Mouse (Mus musculus) adrenal gland, postnatal 14 days (tissue): ENCODE data around the gene Dennd1b. TPM values are rescaled to one million over a fixed set of nuclear protein-coding genes. Genes with fewer than 3 reads are reported as not detected.

Experiments used
- DNase-seq: peaks from one replicate; pipeline ENCODE4 v3.0.0; 2021; ENCODE audit warnings: mixed read lengths
- total RNA-seq: library from RNA; stranded (reverse); gene quantifications from 2 replicates; pipeline ENCODE4 v1.2.3, GENCODE M21; 2021

Dennd1b gene
- total RNA-seq, 1 experiment from 2014 or later: 19.3 TPM

DNA sequence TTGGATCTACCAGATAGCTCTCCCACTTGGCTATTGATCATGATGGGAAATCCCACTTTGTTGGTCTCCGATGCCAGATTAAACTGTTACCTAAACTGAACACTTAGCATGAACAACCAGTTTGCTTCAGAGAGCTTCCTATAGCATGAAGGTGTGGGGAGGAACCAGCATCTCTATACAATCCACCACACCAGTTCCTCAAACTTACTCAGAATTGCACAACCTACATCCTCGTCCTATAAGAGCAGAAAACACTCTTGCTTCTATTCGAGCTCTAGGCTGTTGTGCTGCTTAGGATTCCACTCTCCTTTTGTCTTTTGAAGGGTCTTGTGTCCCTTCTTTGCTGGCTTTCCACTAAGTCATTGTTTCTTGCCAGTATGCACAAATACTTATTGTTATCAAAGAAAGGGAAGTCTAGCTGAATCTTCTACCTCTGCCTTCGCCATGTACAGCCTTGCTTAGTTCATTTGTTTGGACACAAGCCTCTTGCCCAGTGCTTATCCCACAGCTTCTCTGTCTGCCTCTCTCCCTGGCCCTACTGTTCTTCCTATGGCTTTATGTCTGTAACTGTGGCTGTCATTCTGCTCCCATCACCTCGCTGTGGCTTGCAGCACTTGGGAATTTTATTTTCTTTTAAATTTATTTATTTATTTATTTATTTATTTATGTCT lies 52.0 kb downstream of the Dennd1b start:
- no peak for DNase-seq

DNA sequence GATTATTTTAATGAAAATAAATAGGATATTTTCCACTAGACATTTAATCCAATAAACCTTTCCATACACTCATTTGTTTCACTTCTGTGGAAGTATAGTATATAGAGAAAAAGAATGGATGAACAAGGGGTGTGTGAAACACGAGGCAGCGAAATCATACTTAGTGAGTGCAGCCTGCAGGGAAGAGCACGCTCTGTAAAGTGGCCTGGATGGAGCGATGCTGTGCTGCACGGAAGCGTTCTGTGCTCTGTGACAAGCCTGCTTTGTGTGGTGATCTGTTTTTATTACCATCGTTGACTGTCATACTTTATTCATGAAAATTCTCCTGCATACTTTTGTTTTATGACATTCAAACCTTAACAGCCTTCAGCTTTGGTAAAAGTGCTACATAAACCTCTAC lies 58.1 kb downstream of the Dennd1b start:
- DNase-seq: no peak

DNA sequence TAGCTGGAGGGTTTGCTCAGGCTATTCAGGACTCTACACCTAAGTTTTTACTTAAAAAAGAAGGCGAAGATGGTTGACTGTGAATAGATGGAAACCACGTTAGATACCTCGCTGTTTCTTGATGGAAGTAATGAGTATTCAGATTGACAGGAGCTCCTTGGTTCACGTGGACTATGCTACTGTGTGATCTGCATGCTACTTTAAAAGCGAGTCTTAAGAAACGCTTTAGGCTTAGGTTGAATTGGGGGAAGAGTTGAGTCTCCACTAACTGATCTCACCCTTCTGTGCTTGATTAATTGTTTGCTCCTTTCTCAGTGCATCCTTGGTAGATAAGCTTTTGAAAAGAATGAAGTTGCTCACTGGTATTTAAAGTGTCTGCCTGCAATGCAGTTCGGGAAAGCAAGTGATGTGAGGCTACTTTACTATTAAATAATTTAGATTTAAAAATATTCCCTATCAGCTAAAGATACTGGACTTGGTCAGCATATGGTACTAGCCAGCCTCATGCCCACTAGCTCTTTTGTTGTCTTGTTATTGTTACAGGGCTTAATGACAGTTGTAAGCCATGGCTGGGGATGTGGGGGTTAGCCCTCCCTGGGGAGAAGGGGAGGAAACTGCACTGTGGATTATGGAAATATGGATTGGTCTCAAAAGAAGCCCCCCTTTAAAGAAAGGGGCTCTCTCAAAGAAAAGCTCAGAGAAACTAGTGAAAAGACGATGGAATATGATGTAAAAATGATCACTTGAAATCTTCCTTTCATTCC lies 62.8 kb downstream of the Dennd1b start:
- no peak for DNase-seq

DNA sequence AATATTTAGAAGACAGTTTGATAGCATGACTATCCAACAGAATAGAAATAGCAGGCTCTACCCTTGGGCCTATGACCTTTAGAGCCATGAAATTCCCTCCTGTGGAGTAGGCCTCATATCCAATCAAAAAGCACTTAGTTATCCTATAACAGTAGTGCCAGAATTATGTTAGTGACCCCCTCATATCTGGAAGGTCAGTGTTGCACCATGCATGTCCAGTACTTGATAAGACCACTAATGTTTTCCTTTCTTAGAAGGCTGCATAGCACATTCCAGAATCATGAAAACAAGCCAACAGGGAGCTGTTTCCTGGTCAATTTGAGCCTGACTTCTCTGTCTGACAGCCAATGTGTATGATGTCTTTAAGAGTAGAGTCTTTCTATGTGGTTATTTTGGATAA lies 66.3 kb downstream of the Dennd1b start:
- DNase-seq: no peak

DNA sequence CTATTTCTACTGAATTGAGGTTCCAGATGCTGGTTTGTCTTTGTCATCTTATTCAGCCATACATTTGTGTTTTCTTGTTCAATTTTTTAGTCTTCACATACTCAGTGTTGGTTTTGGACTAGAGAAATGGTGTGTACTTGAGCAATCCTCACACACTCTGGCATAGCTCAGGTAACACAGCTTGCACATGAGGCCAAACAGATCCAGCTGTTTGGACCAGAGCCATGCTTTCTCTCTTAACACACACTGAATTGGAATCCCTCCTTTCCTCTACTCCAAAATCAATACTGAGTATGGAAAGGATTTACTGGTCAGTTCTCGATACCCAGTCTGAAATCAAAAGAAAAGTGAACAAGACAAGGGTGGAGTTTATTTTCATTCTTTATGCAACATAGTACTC lies 69.2 kb downstream of the Dennd1b start:
- no peak for DNase-seq

DNA sequence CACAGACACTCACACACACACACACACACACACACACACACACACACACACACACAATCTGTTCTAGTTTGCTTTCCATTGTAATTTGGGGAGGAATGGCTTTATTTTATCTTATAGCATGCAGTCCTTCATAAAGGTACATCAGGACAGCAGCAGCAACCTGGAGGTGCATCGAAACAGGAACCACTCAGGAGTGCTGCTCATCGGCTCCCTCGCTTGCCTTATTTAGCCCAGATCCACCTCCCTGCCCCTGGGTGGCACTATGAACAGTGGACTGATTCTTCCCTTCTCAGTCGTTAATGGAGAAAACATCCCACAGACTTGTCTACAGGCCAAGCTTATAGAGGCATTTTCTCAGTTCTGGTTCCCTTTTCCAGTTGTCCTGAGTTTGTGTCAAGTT lies 71.9 kb downstream of the Dennd1b start:
- no peak for DNase-seq

DNA sequence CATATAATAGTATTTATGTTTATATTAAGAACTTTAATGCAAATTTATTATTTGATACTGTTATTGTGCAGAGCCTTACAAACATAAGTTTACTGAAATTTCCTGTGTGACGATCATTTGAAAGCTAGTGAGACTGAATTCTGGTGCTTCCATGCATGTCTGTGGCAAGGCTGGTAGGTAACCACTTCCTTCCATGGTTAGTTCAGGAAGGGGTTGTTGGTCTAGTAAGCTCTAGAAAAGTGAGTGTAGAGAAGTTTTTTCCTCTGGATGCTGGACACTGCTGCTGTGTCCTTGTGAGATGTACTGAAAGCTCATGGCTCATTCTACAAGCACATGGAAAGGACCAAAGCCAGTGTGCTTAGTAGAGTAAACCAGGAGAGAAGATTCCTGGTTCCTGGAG lies 73.1 kb downstream of the Dennd1b start:
- no peak for DNase-seq

DNA sequence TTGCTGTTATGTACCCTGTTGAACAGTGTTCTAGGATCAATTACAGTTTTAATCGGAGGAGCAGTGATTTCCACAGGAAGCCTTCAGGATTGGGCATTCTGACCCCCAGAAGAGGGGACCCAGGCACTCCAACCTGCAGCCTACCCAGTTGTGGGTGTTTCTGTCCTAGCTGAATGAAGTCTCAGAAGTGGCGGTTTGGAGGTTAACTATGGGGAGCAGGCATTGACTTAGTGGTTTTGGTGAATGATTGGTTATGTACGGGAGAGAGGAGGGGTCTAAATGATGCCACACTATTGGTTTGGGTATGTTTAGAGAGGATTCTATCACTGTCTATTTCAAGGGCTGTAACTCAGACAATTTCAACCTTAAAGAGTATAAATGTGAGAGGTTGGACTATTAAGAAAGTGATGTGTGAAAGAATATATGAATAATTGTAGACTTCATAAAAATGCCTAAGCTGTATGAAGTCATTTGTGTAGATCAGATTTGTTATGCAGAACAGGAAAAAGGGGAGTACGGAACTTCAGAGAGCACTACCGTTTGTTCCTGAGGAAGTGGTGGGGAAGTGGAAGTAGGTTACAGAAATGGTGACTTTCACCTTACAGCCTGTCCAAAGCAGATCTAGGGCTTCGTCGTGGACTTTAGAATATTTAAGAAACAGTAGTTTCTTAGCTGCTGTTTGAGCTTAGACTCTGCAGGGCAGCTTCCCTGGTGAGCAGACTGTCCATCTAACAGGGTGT lies 73.7 kb downstream of the Dennd1b start:
- no peak for DNase-seq

DNA sequence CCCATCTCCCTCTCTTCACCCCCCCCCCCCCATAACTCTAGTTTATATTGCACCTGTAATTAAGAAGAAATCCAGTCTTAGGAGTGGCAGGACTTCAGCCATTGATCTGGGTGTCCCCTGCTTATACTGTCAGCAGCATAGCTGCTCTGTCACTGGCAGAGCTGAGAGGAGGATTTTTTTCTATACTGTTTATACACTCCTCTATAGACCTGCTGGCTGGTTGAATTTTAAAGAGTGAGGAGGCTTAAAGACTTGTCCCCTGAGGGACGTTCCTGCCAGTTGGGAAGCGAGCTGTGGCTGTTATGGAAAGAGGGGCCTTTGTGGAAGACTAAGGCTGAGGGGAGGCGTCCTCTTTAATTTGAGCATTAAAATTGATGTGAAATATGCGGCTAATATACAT lies 74.8 kb downstream of the Dennd1b start:
- DNase-seq: no peak

DNA sequence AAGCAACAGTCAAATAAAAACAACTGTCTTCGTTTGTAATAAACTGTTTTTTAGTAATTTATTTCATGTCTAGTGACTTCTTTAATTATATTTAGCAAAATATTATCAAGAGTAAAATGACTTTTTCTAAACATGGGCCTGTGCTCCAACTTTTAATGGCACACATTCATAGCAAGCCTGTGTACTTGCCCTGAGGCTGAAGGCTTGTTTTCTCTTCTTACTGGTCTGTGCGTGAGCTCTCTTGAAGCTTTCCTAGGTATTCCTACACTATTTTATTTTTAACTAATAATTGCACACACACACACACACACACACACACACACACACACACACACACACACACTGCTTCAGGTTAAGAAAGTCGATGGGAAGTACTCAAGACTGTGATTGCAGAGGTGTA lies 75.4 kb downstream of the Dennd1b start:
- no peak for DNase-seq

DNA sequence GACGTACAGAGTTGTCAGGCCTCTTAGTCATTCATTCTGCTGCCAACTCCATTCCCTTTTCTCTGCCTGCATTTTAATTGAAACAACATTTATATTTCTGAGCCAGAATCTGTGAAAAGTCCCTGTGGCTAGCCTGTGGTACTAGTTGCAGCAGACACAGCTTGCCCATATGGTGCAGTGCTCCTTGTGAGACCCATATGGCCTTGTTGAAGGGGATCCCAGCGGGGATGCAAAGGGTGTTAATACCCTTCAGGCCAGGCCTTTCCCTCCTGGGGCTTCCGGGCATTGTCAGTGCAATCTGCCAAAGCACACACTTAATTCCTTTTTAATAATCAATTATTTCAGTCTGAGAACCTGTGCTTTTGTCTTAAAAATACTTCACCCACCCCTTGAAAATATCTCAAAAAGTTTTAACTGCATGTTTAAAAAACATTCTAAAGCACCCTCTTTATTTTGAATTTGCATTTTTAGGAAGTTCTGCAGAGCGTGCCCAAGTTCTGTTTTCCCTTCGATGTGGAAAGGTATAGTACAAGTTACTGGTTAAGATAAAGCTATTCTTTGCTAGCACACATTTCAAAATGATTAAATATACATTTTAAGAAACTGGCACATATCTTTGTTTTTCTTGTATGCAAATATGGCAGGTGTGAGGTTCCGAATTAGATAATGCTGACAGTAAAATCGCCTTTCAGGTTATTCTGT lies 76.4 kb downstream of the Dennd1b start:
- no peak for DNase-seq

DNA sequence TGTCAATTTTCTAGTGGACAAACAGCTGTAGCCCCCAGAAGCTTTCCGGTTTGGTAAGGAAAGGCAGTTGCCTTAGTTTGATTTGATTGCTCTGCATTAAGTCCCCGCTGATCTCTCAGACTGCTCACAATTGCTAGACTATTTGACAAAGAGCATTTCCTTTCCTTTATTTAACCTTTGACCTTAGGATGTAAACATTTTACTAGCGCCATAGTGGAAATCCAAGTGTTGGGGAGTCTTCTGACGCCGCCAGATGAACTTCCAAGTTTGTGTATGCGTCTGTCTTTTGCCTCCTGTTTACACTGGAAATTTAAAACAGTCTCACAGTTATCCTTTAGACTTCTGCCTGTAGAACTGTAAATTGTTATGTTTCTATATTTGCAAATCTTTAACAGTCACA lies 85.8 kb downstream of the Dennd1b start:
- DNase-seq: no peak

DNA sequence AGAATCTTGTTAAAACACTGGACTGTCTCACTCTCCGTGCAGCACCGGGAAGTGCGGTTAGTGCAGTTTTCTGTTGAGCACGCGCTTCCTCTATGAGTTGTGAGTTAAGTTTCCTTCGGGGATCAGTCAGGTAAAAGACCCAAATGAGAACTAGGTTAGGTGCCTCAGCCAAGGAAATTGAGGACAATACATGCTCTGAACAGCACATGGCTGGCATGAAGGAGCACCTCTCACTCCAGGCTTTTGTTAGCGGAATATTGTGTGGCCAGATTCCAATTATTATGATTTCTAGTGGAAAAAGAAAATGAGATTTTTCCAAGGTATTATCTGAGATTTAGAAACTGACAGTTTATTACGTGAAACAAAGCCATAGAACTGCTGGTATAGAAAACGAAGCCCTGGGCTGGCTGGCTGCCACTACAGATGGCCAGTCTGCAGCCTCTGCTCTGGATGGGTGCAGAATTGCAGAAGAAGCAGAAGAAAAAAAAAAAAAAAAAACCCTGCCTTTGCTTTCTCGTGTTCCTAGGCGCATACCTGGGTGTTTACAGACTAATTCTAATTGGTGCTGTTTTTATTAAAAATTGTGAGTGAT lies 86.7 kb downstream of the Dennd1b start:
- DNase-seq: no peak

DNA sequence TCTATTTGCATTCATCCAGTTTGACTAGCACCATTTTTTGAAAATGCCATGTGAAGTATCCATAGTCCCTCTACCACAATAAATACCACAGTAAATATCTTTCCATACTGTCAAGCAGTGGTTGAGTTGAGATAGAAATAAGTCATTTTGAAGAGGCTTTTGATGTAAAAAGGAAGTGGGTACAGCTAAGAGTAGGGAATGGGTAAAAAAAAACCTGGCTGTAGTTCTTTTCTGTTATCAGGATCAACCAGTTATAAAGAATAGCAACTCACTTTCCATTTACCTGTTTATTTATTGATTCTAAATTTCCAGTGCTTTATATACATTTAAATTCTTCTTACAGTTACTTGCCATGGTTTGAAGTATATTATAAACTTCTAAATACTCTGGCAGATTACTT lies 89.8 kb downstream of the Dennd1b start:
- no peak for DNase-seq

DNA sequence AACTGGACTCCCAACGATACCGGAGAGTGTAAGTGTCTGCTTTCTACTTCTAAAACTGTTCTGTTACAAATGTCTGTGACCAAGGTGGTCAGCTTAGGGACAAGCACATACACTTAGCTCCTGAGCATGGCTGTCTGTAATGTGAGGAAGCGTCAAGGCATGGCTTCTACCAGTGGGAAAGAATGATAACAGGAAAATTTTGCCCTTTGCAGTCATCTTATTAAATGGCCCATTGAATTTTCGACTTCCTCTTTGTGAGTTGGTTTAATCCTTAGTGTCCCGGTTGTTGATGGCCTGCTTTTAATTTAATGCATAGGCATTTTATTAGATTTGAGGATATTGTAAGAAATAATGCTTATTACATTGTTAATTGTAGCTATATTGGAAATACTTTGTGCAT lies 97.1 kb downstream of the Dennd1b start:
- no peak for DNase-seq

DNA sequence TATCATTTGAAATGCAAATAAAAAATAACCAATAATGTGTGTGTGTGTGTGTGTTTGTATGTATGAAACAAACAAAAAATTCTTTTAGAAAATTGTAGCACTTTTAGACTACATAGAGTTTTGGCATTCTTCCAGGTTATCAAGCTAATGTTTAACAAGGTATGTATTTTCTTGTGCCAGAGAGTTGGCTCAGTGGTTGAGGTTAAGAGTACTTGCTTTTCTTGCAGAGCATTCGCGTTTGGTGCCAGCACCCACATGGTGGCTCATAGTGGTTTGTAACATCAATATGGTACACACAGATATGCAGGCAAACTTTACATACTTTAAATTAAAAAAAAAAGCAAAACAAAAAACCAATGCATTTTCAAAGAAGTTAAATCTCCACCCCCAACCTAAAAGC lies 101.5 kb downstream of the Dennd1b start:
- DNase-seq: no peak

DNA sequence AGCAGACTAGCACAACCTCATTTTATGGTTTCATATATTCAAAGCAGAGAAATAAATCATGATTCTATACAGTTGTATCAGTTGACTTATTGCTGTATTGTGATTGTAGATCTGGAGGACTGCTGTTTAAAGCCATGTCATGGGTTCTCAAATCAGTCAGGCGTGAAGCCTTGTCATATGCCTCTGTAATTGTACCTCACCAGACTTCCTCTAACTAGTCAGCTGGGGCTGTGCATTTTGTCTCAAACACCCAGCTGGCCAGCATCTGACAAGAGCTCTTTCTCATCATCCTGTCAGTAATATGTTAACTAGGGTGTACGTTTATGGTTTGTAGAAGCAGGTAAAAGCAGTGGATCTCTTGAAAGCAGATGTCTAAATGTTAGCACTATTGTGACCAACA lies 104.0 kb downstream of the Dennd1b start:
- no peak for DNase-seq

DNA sequence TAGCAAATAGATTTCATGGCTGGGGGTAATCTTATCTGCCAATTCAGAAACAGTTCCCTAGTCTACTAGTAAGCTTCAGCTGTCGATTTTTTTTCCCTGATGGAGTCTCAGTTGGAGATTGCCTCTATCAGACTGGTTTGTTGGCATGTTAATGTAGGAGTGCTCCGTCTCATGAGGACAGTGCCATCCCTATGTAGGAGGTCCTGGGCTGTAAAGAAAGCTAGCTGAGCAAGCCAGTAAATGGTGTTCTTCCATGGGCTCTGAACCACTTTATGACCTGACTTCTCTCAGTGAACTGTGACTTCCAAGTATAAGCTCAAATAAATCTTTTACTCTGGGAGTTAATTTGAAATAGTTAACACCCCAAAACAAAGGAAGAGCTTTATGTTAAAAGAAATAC lies 107.8 kb downstream of the Dennd1b start:
- DNase-seq: no peak

DNA sequence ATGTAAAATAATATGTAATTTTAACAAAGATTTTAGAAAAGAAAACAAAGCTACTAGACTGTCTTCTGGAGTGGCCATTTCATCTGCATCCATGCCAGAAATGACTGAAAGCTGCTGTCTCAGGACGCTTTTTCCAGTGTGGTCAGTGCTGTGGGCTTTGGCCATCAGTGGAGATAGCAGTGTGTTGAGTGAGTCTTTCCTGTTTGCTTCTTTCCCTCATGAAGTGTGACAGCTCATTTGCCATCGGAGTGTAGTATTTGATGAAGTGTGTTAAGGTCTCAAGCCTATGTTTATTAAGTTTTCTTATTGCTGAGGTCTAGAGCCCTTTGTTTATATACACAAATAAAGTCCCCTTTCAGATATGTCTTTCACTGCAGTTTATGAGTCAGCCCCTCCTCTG lies 112.4 kb downstream of the Dennd1b start:
- DNase-seq: no peak

DNA sequence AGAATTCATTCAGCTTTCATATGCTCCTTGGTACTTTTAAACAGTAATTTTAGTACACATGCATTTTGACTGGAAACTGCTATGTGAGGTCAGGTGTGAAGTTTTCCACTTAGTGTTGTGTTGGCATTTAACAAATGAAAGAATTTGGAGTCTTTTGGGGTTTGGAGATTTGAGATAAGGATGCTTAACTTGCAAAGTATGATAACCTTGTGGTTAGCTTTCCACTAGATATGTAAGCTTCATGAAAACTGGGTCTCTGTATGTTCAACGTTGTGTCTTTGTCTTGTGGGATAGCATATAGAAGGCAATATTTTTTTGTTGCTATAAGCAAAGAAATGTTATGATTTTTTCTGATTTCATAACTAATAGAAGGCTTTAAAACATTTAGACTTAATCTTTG lies 114.8 kb downstream of the Dennd1b start:
- no peak for DNase-seq

DNA sequence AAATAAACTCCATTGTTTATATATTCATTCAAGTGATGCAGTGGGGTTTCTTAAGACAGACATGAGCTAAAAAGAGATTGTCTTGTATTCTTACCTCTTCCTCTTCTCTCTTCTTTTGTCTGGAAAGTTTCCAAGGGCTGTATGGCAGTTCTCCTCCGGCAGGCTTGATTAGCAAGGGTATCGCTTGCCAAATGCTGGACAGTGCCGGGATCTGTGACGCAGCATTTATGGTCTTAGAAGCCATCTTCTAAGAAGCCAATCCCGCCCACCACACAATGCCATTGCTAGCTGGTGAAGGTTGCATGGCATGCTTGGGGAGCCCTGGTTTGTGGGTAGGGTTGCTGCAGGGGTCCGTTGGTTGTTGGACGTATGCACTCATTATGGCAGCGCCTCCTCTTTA lies 115.8 kb downstream of the Dennd1b start:
- no peak for DNase-seq

DNA sequence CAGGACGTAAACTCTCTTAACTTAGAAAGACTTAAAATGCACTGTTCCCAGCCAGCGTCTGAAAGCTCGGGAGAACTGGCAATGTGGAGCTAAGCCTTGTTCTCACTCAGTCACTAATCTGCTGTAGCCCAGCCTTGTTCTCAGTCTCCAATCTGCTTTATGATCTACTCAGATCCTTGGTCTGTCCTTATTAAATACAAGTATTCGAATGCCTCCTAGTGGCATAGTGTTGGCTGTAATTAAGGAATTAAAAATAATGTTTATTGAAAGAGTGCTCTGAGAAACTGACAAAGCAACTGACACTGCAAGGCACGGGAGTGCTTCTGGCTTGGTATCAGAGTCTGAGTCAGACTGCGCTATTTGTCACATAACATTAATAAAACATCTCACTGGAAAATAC lies 116.3 kb downstream of the Dennd1b start:
- no peak for DNase-seq
